Mouse (Mus musculus) thymus, postnatal 36 days (tissue): ENCODE measurements around the gene Mplkip.

Experiments used
- DNase-seq, 2 experiments: peaks; one replicate each; pipeline ENCODE4 v3.0.0; 2022; ENCODE audit warnings: mixed read lengths in 2 of 2

The Mplkip gene

DNA sequence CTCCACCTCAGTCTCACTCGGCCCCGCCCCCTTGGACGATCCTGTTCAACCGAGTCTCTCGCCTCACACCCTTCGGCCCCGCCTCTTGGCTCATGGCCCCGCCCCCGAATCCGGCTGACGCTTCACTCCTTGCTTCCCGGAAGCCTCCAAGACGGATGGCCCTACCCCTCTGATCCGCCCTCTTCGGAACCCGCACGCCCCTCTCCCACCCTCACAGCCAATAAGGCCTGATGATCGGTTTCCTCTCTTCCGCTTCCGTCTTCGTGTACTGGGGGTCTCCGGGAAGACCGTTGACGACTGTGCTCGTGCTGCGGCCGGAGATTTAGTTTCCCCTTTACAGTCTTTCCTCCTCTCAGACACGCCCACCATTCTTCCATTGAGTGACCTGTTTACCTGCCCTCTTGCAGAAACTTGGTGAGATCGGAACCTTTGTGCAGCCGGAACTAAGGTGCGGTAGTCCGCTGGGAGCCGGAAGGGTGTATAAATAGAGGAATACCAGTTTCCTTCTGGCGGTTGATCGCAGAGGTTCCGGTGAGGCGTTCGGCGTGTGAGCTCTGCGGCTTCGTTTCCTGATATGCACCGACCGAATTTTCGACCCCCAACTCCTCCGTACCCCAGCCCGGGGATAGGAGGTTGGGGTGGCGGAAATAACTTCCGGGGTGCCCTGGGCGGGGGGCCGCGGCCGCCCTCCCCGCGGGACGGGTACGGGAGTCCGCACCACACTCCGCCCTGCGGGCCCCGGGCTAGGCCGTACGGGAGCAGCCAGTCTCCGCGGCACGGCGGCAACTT, at the start of gene Mplkip, which contains the start of gene Sugct:
Gene Mplkip, plus strand, starts transcription at position 282 of the 789 bp plus-strand sequence.
Gene Sugct, minus strand, starts transcription at position 643 of the 789 bp plus-strand sequence.
- DNase-seq: peak; percentile 100

- no peak for DNase-seq
These were observed 27.6 kb upstream of the Mplkip start for GRCm38 (mm10) chr13:17667380-17667779.

- DNase-seq: no peak
These were observed 23.9 kb upstream of the Mplkip start for GRCm38 (mm10) chr13:17671122-17671521.

GRCm38 (mm10) chr13:17689461-17689860, 5.5 kb upstream of the Mplkip start:
- DNase-seq: no peak

- no peak for DNase-seq
These were observed 4.3 kb upstream of the Mplkip start for GRCm38 (mm10) chr13:17690686-17691085.

DNA sequence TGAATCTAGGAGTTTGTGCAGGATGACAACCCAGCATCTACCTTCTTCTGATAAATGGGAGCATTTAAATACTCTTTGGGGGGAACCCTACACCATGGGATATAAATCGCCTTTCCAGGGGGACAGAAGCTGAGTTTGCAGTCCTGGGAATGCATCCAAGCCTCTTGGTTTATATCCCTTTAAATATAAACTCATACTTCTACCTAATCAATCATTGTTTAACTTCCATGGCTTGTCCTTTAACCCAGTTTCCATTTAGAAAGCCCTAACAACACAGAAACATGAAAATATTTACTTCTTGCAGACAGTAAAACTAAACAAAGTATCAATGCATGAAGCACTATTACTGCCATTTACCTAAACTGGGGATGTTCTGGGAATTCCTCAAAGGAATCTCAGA, 3.6 kb upstream of the Mplkip start:
- DNase-seq: no peak

- no peak for DNase-seq
These were observed 1.2 kb upstream of the Mplkip start for GRCm38 (mm10) chr13:17693816-17694215.

DNA sequence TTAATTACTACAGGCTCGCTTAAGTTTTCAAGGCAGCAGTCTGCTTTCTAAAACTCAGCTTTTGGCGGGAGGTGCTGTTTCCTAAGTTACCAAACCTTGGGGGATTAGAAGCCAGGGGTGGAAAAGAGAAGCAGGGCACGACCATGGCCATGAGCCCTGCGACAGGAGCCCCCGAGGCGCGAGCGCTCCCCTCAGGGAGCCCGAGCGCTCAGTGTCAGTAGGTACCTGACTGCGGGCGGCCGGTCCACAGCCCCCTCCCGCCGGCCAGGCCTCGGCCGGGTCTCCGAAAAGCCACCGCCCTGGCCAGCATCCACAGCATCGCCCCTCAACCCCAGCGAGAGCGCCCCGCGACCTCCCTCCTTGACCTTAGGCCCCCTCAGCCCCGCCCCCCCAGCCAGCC, 578 bp upstream of the Mplkip start:
- no peak for DNase-seq

DNA sequence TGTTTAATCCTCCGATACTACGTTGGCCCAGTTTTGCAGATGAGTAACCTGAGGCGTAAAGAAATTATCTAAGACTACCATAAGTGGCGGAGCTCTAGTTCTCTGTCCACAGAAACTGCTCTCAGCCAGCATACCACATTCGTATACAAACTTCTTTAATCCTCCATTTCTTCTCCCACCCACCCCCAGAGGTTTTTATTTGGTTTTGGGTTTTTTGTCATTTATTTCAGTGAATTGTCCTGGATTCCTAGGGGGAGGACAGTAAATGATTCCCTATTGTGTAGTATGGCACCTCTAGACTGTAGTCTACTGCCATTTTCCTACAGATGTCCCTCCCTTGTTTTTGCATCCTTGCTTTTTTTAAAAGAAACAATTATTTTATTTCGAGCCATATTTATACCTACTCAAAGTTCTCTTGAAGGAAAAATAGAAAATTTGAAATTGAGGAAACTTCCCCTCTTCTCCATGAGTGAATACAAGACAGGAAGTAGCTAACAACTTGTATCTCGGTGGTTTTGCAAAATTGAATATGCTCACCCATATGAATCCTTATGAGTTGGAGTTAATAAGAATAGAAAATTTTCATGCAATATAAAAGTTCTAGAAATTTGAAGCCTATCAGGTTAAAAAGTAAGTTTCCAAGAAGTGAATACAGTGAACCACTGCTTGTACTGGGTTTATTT, 1.0 kb downstream of the Mplkip start:
- no peak for DNase-seq

- no peak for DNase-seq
These were observed 5.2 kb downstream of the Mplkip start for GRCm38 (mm10) chr13:17700090-17700715.

- DNase-seq: no peak
These were observed 6.3 kb downstream of the Mplkip start for GRCm38 (mm10) chr13:17701322-17701721.

- DNase-seq: no peak
These were observed 7.3 kb downstream of the Mplkip start for GRCm38 (mm10) chr13:17702311-17702710.

DNA sequence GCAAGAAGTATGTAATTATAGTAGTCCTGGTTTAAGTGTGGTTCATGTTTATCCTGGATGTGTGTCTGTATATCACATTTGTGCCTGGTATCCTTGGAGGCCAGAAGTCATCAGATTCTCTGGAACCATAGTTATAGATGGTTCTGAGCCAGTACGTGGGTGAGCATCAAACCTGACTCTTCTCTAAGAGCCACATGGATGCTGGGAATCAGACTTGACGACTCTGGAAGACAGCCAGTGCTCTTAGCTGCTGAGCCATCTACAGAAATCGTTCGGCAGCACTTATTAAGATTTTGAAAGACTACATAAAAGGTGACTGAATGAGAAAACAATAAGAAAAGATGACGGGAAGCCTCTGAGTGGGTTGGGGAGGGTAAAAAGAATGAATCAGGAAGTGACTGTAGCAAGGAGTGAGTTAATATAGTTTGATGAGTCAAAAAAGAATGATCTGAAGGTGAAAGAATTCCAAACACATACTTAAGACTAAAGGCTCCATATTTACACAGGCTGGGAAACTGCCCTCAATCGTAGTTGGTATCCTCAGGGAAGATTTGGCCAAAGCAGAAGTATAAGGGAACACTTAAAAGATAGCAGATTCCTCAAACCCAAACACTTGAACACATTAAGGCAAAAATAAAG, 10.3 kb downstream of the Mplkip start:
- no peak for DNase-seq

GRCm38 (mm10) chr13:17708784-17709311, 13.9 kb downstream of the Mplkip start:
- no peak for DNase-seq

GRCm38 (mm10) chr13:17717357-17717756, 22.4 kb downstream of the Mplkip start:
- no peak for DNase-seq

GRCm38 (mm10) chr13:17727922-17728321, 32.9 kb downstream of the Mplkip start:
- DNase-seq: no peak

GRCm38 (mm10) chr13:17728798-17729197, 33.8 kb downstream of the Mplkip start:
- no peak for DNase-seq
